Mouse (Mus musculus): ENCODE results near the gene Rpl9-ps1. TPM values are rescaled to one million over a fixed set of nuclear protein-coding genes. Genes with fewer than 3 reads are reported as not detected.

Rpl9-ps1 gene
- polyA plus RNA-seq, 2 experiments: not detected

GRCm38 (mm10) chr11:83638934-83639333 is 6.5 kb downstream of the Rpl9-ps1 start:
- no peaks in the 10 kb centered on the region for H3K4me1 ChIP-seq (replicated peaks; ENCODE audit: control insufficient read depth in 2 of 2, insufficient read depth in 2 of 2, low read length in 1 of 2)
- no peak for ATAC-seq (ENCODE audit: insufficient read depth)
- H3K27me3 ChIP-seq (ENCODE audit: control insufficient read depth, insufficient read depth, low read length): no peaks in the 10 kb centered on the region
- no peak overlapping the region for H3K4me3 ChIP-seq (ENCODE audit: insufficient read depth in 1 of 2, low read depth in 2 of 2, low read length in 2 of 2)
- DNase-seq (ENCODE audit: low read depth in 3 of 3, low spot score in 3 of 3): no peak
- no peak overlapping the region for H3K27ac ChIP-seq
- H3K9ac ChIP-seq (replicated peaks): no peak overlapping the region
- WGBS (ENCODE audit: insufficient replicate concordance): 30% methylated on average over 2 of the region's 2 CpGs
- no peaks in the 10 kb centered on the region for H3K36me3 ChIP-seq (replicated peaks; ENCODE audit: control insufficient read depth, insufficient read depth, low read depth)
- H3K9me3 ChIP-seq (ENCODE audit: control insufficient read depth, low read length): no peaks in the 10 kb centered on the region
- TF ChIP-seq EP300 (IDR thresholded peaks at IDR 0.05; ENCODE audit: low read depth): no peak
- TF ChIP-seq CTCF (IDR thresholded peaks at IDR 0.05; ENCODE audit: low read depth): no peak
- no peak overlapping the region for H3K4me2 ChIP-seq (ENCODE audit: low read depth)

GRCm38 (mm10) chr11:83636742-83637235 is 8.6 kb downstream of the Rpl9-ps1 start:
- Histone ChIP-seq H3K4me2 (ENCODE audit: low read depth) (no peak overlapping the region), H3K9me3 (ENCODE audit: control insufficient read depth, low read length) (no peaks in the 10 kb centered on the region), H3K36me3 (replicated peaks; ENCODE audit: control insufficient read depth, insufficient read depth, low read depth) (no peaks in the 10 kb centered on the region), H3K27ac (no peak overlapping the region), H3K4me3 (ENCODE audit: insufficient read depth in 1 of 2, low read depth in 2 of 2, low read length in 2 of 2) (no peak overlapping the region), H3K4me1 (replicated peaks; ENCODE audit: control insufficient read depth in 2 of 2, insufficient read depth in 2 of 2, low read length in 1 of 2) (no peaks in the 10 kb centered on the region), H3K9ac (replicated peaks) (no peak overlapping the region), H3K27me3 (ENCODE audit: control insufficient read depth, insufficient read depth, low read length) (no peaks in the 10 kb centered on the region)
- no peak for TF ChIP-seq CTCF (IDR thresholded peaks at IDR 0.05; ENCODE audit: low read depth)
- TF ChIP-seq EP300 (IDR thresholded peaks at IDR 0.05; ENCODE audit: low read depth): no peak
- WGBS (ENCODE audit: insufficient replicate concordance): 55% methylated on average over 1 of the region's 1 CpGs
- no peak for ATAC-seq (ENCODE audit: insufficient read depth)
- no peak for DNase-seq (ENCODE audit: low read depth in 3 of 3, low spot score in 3 of 3)

- 74% methylated on average over 2 of the region's 2 CpGs for WGBS (ENCODE audit: insufficient replicate concordance)
- Histone ChIP-seq H3K36me3 (replicated peaks; ENCODE audit: control insufficient read depth, insufficient read depth, low read depth) (no peaks in the 10 kb centered on the region), H3K27me3 (ENCODE audit: control insufficient read depth, insufficient read depth, low read length) (no peaks in the 10 kb centered on the region), H3K4me1 (replicated peaks; ENCODE audit: control insufficient read depth in 2 of 2, insufficient read depth in 2 of 2, low read length in 1 of 2) (no peaks in the 10 kb centered on the region), H3K9ac (replicated peaks) (no peak overlapping the region), H3K27ac (no peak overlapping the region), H3K4me2 (ENCODE audit: low read depth) (no peak overlapping the region), H3K9me3 (ENCODE audit: control insufficient read depth, low read length) (no peaks in the 10 kb centered on the region), H3K4me3 (ENCODE audit: insufficient read depth in 1 of 2, low read depth in 2 of 2, low read length in 2 of 2) (no peak overlapping the region)
- DNase-seq (ENCODE audit: low read depth in 3 of 3, low spot score in 3 of 3): no peak
- no peak for ATAC-seq (ENCODE audit: insufficient read depth)
- no peak for TF ChIP-seq EP300 (IDR thresholded peaks at IDR 0.05; ENCODE audit: low read depth)
- no peak for TF ChIP-seq CTCF (IDR thresholded peaks at IDR 0.05; ENCODE audit: low read depth)
Observed at GRCm38 (mm10) chr11:83634898-83635297, 10.5 kb downstream of the Rpl9-ps1 start.

GRCm38 (mm10) chr11:83634425-83634824 is 11.0 kb downstream of the Rpl9-ps1 start:
- H3K36me3 ChIP-seq (replicated peaks; ENCODE audit: control insufficient read depth, insufficient read depth, low read depth): no peaks in the 10 kb centered on the region
- 41% methylated on average over 4 of the region's 4 CpGs for WGBS (ENCODE audit: insufficient replicate concordance)
- no peak overlapping the region for H3K4me3 ChIP-seq (ENCODE audit: insufficient read depth in 1 of 2, low read depth in 2 of 2, low read length in 2 of 2)
- H3K4me1 ChIP-seq (replicated peaks; ENCODE audit: control insufficient read depth in 2 of 2, insufficient read depth in 2 of 2, low read length in 1 of 2): no peaks in the 10 kb centered on the region
- H3K4me2 ChIP-seq (ENCODE audit: low read depth): no peak overlapping the region
- ATAC-seq (ENCODE audit: insufficient read depth) (no peak), DNase-seq (ENCODE audit: low read depth in 3 of 3, low spot score in 3 of 3) (no peak)
- H3K9me3 ChIP-seq (ENCODE audit: control insufficient read depth, low read length): no peaks in the 10 kb centered on the region
- no peak for TF ChIP-seq CTCF (IDR thresholded peaks at IDR 0.05; ENCODE audit: low read depth)
- no peak for TF ChIP-seq EP300 (IDR thresholded peaks at IDR 0.05; ENCODE audit: low read depth)
- H3K27ac ChIP-seq: no peak overlapping the region
- H3K27me3 ChIP-seq (ENCODE audit: control insufficient read depth, insufficient read depth, low read length): no peaks in the 10 kb centered on the region
- H3K9ac ChIP-seq (replicated peaks): no peak overlapping the region

GRCm38 (mm10) chr11:83632744-83633143 is 12.7 kb downstream of the Rpl9-ps1 start:
- WGBS (ENCODE audit: insufficient replicate concordance): 35% methylated on average over 4 of the region's 4 CpGs
- no peak for ATAC-seq (ENCODE audit: insufficient read depth)
- TF ChIP-seq CTCF (IDR thresholded peaks at IDR 0.05; ENCODE audit: low read depth) (peak; percentile 53), EP300 (IDR thresholded peaks at IDR 0.05; ENCODE audit: low read depth) (no peak)

More at GRCm38 (mm10) chr11:83632744-83633143, 12.7 kb downstream of the Rpl9-ps1 start:
- H3K9me3 ChIP-seq (ENCODE audit: control insufficient read depth, low read length): no peaks in the 10 kb centered on the region
- no peak for DNase-seq (ENCODE audit: low read depth in 3 of 3, low spot score in 3 of 3)
- H3K4me3 ChIP-seq (ENCODE audit: insufficient read depth in 1 of 2, low read depth in 2 of 2, low read length in 2 of 2): no peak overlapping the region
- no peaks in the 10 kb centered on the region for H3K27me3 ChIP-seq (ENCODE audit: control insufficient read depth, insufficient read depth, low read length)
- no peaks in the 10 kb centered on the region for H3K4me1 ChIP-seq (replicated peaks; ENCODE audit: control insufficient read depth in 2 of 2, insufficient read depth in 2 of 2, low read length in 1 of 2)
- no peak overlapping the region for H3K4me2 ChIP-seq (ENCODE audit: low read depth)
- no peak overlapping the region for H3K27ac ChIP-seq
- H3K9ac ChIP-seq (replicated peaks): no peak overlapping the region
- H3K36me3 ChIP-seq (replicated peaks; ENCODE audit: control insufficient read depth, insufficient read depth, low read depth): no peaks in the 10 kb centered on the region

Data from liver, embryonic 14.5 days (tissue).